Mouse (Mus musculus) liver, embryonic 14.5 days (tissue): Measurements from ENCODE around the gene Ppp2r5d. TPM values are rescaled to one million over a fixed set of nuclear protein-coding genes. Genes with fewer than 3 reads are reported as not detected.

Source experiments
- ATAC-seq: fragments of 200-750 bp; cut with Nextera tagmentation; 2 replicates; pipeline ENCODE4 v1.8.0; 2017; ENCODE audit warnings: moderate number of reproducible peaks, mild to moderate bottlenecking, moderate library complexity; ENCODE audit not compliant: insufficient read depth
- DNase-seq, 3 experiments: peaks; one replicate each; pipeline ENCODE4 v3.0.0-alpha.2; 2012 to 2013; ENCODE audit warnings: low read depth in 3 of 3, low spot score in 3 of 3
- H3K27ac ChIP-seq: fragments of 300-500 bp; sonication (generic); 2 replicates; pipeline ENCODE4 v1.5.1; 2014; ENCODE audit warnings: moderate library complexity, mild to moderate bottlenecking, control low read depth, inconsistent platforms
- H3K27me3 ChIP-seq: fragments of 300-500 bp; sonication (generic); 2 replicates; pipeline ENCODE4 v1.6.1; 2014; ENCODE audit warnings: mild to moderate bottlenecking, low read length, moderate library complexity; ENCODE audit not compliant: control insufficient read depth, insufficient read depth
- H3K36me3 ChIP-seq: fragments of 300-500 bp; sonication (generic); replicated peaks from 2 replicates; pipeline ENCODE4 v1.6.1; 2014; ENCODE audit warnings: low read depth; ENCODE audit not compliant: control insufficient read depth, insufficient read depth
- H3K4me1 ChIP-seq, 2 experiments: fragments of 200-500 bp in 1 of 2; fragments of 300-500 bp in 1 of 2; sonication (generic) in 1 of 2; replicated peaks; 2 replicates each; pipeline ENCODE4 v1.6.1; 2012 to 2014; ENCODE audit warnings: antibody characterized with exemption in 1 of 2, inconsistent platforms in 1 of 2, low read length in 1 of 2; ENCODE audit not compliant: control insufficient read depth in 2 of 2, insufficient read depth in 2 of 2
- H3K4me2 ChIP-seq: fragments of 300-500 bp; sonication (generic); 2 replicates; pipeline ENCODE4 v1.6.1; 2014; ENCODE audit warnings: low read depth, mild to moderate bottlenecking, control low read depth, moderate library complexity
- H3K4me3 ChIP-seq, 2 experiments: fragments of 200-500 bp in 1 of 2; fragments of 300-500 bp in 1 of 2; sonication (generic) in 1 of 2; 2 replicates each; pipeline ENCODE4 v1.5.1; 2012 to 2014; ENCODE audit warnings: low read depth in 2 of 2, low read length in 2 of 2, mild to moderate bottlenecking in 2 of 2, control low read depth in 1 of 2, inconsistent platforms in 1 of 2, moderate library complexity in 1 of 2; ENCODE audit not compliant: insufficient read depth in 1 of 2
- H3K9ac ChIP-seq: fragments of 300-500 bp; sonication (generic); replicated peaks from 2 replicates; pipeline ENCODE4 v1.6.1; 2014; ENCODE audit warnings: mild to moderate bottlenecking, control low read depth, moderate library complexity
- H3K9me3 ChIP-seq: fragments of 300-500 bp; sonication (generic); 2 replicates; pipeline ENCODE4 v1.6.1; 2016; ENCODE audit warnings: low read length, mixed read lengths; ENCODE audit not compliant: control insufficient read depth
- CTCF ChIP-seq: IDR thresholded peaks from 2 replicates; pipeline ENCODE4 v1.5.1; 2016; ENCODE audit warnings: antibody characterized with exemption, low read depth, control low read depth
- EP300 ChIP-seq: IDR thresholded peaks from 2 replicates; pipeline ENCODE4 v1.6.1; 2016; ENCODE audit warnings: antibody characterized with exemption, low read depth
- WGBS: fragments of 180-500 bp; shearing (Covaris S2); extraction: QIAGEN DNeasy Blood & Tissue Kit; methylation state at CpG from one replicate; pipeline ENCODE4 v1.1.7; 2014; ENCODE audit not compliant: insufficient replicate concordance; 5-methylcytosine and 5-hydroxymethylcytosine counted together
- polyA plus RNA-seq, 2 experiments: library from polyadenylated mRNA; depleted of rRNA in 1 of 2; stranded (reverse) in 1 of 2; unstranded in 1 of 2; fragments of >200 nt; fragmentation: Nextera tagmentation in 1 of 2; extraction: Ambion mirVana in 1 of 2; gene quantifications; 2 replicates each; pipeline versions ENCODE4 v1.2.1 to v1.2.3; 2012 to 2014

Gene Ppp2r5d
- polyA plus RNA-seq, 2 experiments = 23.6 to 24.1 TPM

- no peak overlapping the region for H3K4me2 ChIP-seq
- peaks cover 2% of the 10 kb centered on the region for H3K36me3 ChIP-seq
- TF ChIP-seq EP300 (peak; percentile 53), CTCF (no peak)
- no peak overlapping the region for H3K27ac ChIP-seq
- DNase-seq = no peak
- no peaks in the 10 kb centered on the region for H3K9me3 ChIP-seq
- ATAC-seq = peak; percentile 65
- WGBS = 57% methylated on average over 6 of the region's 6 CpGs
- no peak overlapping the region for H3K9ac ChIP-seq
- no peaks in the 10 kb centered on the region for H3K27me3 ChIP-seq
- peaks cover 0 to 9% of the 10 kb centered on the region in 2 experiments; a peak in 2 of 4 replicates for H3K4me1 ChIP-seq
- no peak overlapping the region for H3K4me3 ChIP-seq
Measured at GRCm38 (mm10) chr17:46741305-46741704, 36.4 kb upstream of the Ppp2r5d start.

GRCm38 (mm10) chr17:46736160-46736559 is 31.2 kb upstream of the Ppp2r5d start:
- peaks cover 0 to 3% of the 10 kb centered on the region in 2 experiments; a peak in 2 of 4 replicates for H3K4me1 ChIP-seq
- ATAC-seq = peak; percentile 26; the same call in 1 of the 2 replicates
- peak in 2 of 3 experiments; percentile 31 to 33 for DNase-seq
- no peaks in the 10 kb centered on the region for H3K27me3 ChIP-seq
- no peaks in the 10 kb centered on the region for H3K36me3 ChIP-seq
- no peak overlapping the region for H3K4me2 ChIP-seq
- no peak overlapping the region for H3K27ac ChIP-seq
- WGBS = 49% methylated on average over 10 of the region's 10 CpGs
- H3K9ac ChIP-seq = no peak overlapping the region
- no peaks in the 10 kb centered on the region for H3K9me3 ChIP-seq
- no peak overlapping the region for H3K4me3 ChIP-seq
- TF ChIP-seq EP300 (no peak), CTCF (peak; percentile 81)

GRCm38 (mm10) chr17:46735287-46735686 is 30.4 kb upstream of the Ppp2r5d start:
- H3K4me3 ChIP-seq = no peak overlapping the region
- no peak overlapping the region for H3K9ac ChIP-seq
- peaks cover 0 to 1% of the 10 kb centered on the region in 2 experiments; a peak in 2 of 4 replicates for H3K4me1 ChIP-seq
- H3K36me3 ChIP-seq = no peaks in the 10 kb centered on the region
- no peak for TF ChIP-seq EP300
- no peak for TF ChIP-seq CTCF
- no peaks in the 10 kb centered on the region for H3K27me3 ChIP-seq
- no peak overlapping the region for H3K27ac ChIP-seq
- 69% methylated on average over 7 of the region's 7 CpGs for WGBS
- DNase-seq (no peak), ATAC-seq (peak; percentile 42; the same call in 1 of the 2 replicates)
- H3K9me3 ChIP-seq = no peaks in the 10 kb centered on the region
- H3K4me2 ChIP-seq = no peak overlapping the region

GRCm38 (mm10) chr17:46734055-46734454 is 29.1 kb upstream of the Ppp2r5d start:
- Histone ChIP-seq H3K36me3 (no peaks in the 10 kb centered on the region), H3K27me3 (no peaks in the 10 kb centered on the region; the same call in 1 of the 2 replicates), H3K27ac (no peak overlapping the region), H3K9ac (no peak overlapping the region), H3K4me1 (peaks cover 0 to 1% of the 10 kb centered on the region in 2 experiments; a peak in 2 of 4 replicates), H3K4me2 (no peak overlapping the region), H3K9me3 (no peaks in the 10 kb centered on the region), H3K4me3 (no peak overlapping the region)
- 70% methylated on average over 3 of the region's 3 CpGs for WGBS
- no peak for DNase-seq
- no peak for ATAC-seq
- TF ChIP-seq EP300 (no peak), CTCF (no peak)

- no peak within 1 kb of the TSS for H3K9ac ChIP-seq
- peaks cover 2% of the 10 kb centered on the region; the same call in 1 of the 2 replicates for H3K36me3 ChIP-seq
- peak within 1 kb of the TSS in 1 of 2 experiments; percentile 1; a peak in 2 of 4 replicates for H3K4me3 ChIP-seq
- peak within 1 kb of the TSS; percentile 26 for H3K4me2 ChIP-seq
- no peak for TF ChIP-seq CTCF
- TF ChIP-seq EP300 = no peak
- ATAC-seq (peak; percentile 54), DNase-seq (no peak)
- H3K27me3 ChIP-seq = no peaks in the 10 kb centered on the region; the same call in 1 of the 2 replicates
- no peaks in the 10 kb centered on the region for H3K9me3 ChIP-seq
- WGBS = 38% methylated on average over 24 of the region's 24 CpGs
- H3K4me1 ChIP-seq = no peaks in the 10 kb centered on the region; a peak in 1 of 4 replicates
- H3K27ac ChIP-seq = no peak within 1 kb of the TSS
Measured at GRCm38 (mm10) chr17:46728904-46729318, 24.0 kb upstream of the Ppp2r5d start, which contains the start of gene Gnmt. Gene Gnmt, minus strand, starts transcription at chr17:46729168.
